Mouse (Mus musculus) embryonic fibroblast, embryonic 13.5 days (primary cell): ENCODE results near the gene Col6a1.

ENCODE experiments used
- CTCF ChIP-seq: IDR thresholded peaks from 2 replicates; pipeline ENCODE4 v1.5.1; 2011; ENCODE audit warnings: mild to moderate bottlenecking, control low read depth, low read length, moderate library complexity, borderline replicate concordance; ENCODE audit not compliant: insufficient read depth
- POLR2A ChIP-seq: IDR thresholded peaks from 2 replicates; pipeline ENCODE4 v1.6.1; 2011; ENCODE audit warnings: low read depth, mild to moderate bottlenecking, control low read depth, low read length, moderate library complexity

DNA sequence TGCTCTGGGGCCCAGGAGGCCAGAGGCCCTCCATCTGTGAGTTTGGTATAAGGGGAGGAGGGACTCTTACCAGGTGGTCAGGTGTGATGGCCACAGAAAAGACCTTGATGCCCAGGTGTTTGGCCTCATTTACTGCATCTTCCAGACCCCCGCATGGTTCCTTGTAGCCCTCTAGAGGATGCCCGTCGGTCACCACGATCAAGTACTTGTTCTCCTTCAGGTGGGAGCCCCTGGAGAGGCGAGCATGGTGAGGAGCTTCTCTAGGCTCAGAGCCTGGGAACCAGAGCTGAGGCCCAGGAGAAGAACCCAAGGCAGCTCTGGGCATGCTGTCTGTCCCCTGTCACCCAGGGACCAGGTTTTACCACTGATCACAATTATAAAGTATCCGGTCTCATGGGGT is 4.2 kb downstream of the Col6a1 start:
- no peak for TF ChIP-seq CTCF
- no peak for TF ChIP-seq POLR2A
